Mouse (Mus musculus): ENCODE results near the gene Ap1m2. TPM values are rescaled to one million over a fixed set of nuclear protein-coding genes. Genes with fewer than 3 reads are reported as not detected.

The Ap1m2 gene
- polyA plus RNA-seq, 1 experiment from 2014 or later, result 2.1 TPM

DNA sequence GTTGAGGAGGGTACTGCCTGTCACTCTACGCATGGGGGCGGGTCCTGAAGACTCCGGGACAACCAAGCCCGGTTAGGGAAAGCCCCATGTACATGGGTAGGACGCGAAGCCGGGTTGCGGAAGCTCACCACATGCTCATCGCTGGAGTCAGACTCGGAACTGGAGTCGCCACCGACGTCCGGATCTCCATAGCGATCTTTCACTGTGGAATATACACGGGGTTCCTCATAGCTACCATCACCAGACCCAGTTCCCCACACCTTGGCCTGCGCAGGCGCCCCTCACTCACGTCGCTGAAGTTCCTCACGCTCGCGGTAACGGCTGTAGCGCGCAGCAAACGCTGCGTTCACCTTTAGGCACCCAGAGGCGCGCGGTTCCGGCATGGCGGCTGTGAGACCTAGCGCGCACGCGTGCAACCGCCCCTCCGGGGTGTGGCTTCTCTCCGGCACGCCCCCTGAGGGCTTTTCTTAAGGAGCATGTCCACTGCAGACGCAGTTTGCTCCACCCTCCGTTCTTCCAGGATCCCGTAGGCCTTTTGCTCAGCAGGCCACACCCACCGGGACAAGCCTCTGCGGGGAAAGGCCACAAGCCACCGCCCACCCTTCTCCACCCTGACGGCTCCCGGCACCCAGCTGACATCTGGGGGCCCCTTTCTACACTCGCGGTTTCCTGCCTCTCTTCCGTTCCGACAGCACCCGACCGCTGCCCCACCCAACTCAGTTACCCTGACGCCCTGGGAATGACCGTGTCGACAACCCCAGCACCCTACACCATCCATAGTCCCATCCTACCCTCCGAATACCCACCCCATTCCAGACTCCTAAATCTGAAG, 24.4 kb downstream of the Ap1m2 start, which contains the start of gene Kri1:
TSS of gene Kri1 (minus strand) at position 399 of the 832 bp plus-strand sequence.
- Histone ChIP-seq H3K36me3 (peaks cover 34% of the 10 kb centered on the region), H3K9ac (peak within 1 kb of the TSS; percentile 88), H3K9me3 (no peaks in the 10 kb centered on the region), H3K4me1 (peaks cover 42% of the 10 kb centered on the region), H3K27ac (replicated peaks) (peak within 1 kb of the TSS; percentile 90), H3K4me3 (peak within 1 kb of the TSS; percentile 90), H3K27me3 (replicated peaks) (no peaks in the 10 kb centered on the region), H3K4me2 (peak within 1 kb of the TSS; percentile 84)
- peak; percentile 72 for ATAC-seq (ENCODE audit: extremely low read depth, insufficient number of reproducible peaks, low FRiP score, low TSS enrichment)
- WGBS, result under 1% methylated on average over 59 of the region's 59 CpGs

DNA sequence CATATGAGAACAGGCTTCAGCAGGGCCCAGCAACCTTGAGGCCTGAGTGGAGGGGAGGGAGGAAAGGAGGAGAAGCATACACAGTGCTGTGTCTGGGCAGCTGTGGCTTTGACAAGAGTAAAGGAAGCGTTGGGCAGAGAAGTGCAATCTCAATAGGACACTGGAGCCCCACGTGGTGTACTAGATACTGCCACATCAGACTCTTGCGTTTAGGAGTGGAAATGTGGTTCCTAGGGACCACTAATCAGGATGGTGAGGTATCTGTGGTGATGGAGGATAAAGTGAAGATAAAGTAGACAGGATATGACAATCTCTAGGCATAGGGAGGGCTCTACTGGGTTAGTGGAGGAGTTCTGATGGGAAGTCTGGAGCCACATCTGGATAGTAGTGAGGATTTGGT, 25.4 kb downstream of the Ap1m2 start:
- H3K9me3 ChIP-seq, result no peaks in the 10 kb centered on the region
- peak overlapping the region; percentile 84 for H3K4me2 ChIP-seq
- ATAC-seq (ENCODE audit: extremely low read depth, insufficient number of reproducible peaks, low FRiP score, low TSS enrichment), result no peak
- H3K9ac ChIP-seq, result peak overlapping the region; percentile 88
- no peak overlapping the region for H3K27ac ChIP-seq (replicated peaks)
- no peaks in the 10 kb centered on the region for H3K27me3 ChIP-seq (replicated peaks)
- 45% methylated on average over 3 of the region's 3 CpGs for WGBS
- peaks cover 36% of the 10 kb centered on the region for H3K4me1 ChIP-seq
- peaks cover 44% of the 10 kb centered on the region for H3K36me3 ChIP-seq
- peak overlapping the region; percentile 90 for H3K4me3 ChIP-seq

DNA sequence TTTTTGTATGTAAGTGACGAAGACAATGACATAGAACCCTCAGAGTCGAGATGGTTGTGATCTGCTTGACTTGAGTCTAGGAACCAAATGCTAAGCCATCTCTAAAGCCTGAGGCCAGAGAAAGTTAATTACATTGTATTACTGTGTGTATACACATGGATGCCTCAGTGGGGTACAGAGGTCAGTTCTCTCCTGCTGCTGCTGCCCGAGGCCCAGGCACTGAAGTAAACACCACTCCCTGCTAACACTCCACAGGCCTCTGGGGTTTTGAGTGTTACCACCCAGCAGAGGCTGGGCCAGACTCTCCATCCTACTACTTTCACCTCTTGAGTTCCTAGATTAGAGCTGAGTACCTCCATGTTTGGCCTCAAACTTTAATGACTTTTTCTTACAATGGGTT, 28.1 kb downstream of the Ap1m2 start:
- 83% methylated on average over 3 of the region's 3 CpGs for WGBS
- Histone ChIP-seq H3K36me3 (peaks cover 70% of the 10 kb centered on the region), H3K4me3 (no peak overlapping the region), H3K4me1 (peaks cover 24% of the 10 kb centered on the region), H3K9ac (no peak overlapping the region), H3K4me2 (no peak overlapping the region), H3K27me3 (replicated peaks) (no peaks in the 10 kb centered on the region), H3K9me3 (no peaks in the 10 kb centered on the region), H3K27ac (replicated peaks) (no peak overlapping the region)
- no peak for ATAC-seq (ENCODE audit: extremely low read depth, insufficient number of reproducible peaks, low FRiP score, low TSS enrichment)

- Histone ChIP-seq H3K9ac (no peak overlapping the region), H3K27me3 (replicated peaks) (no peaks in the 10 kb centered on the region), H3K36me3 (peaks cover 71% of the 10 kb centered on the region), H3K9me3 (no peaks in the 10 kb centered on the region), H3K27ac (replicated peaks) (no peak overlapping the region), H3K4me1 (peaks cover 21% of the 10 kb centered on the region), H3K4me2 (no peak overlapping the region), H3K4me3 (no peak overlapping the region)
- 86% methylated on average over 5 of the region's 5 CpGs for WGBS
- no peak for ATAC-seq (ENCODE audit: extremely low read depth, insufficient number of reproducible peaks, low FRiP score, low TSS enrichment)
Observed at GRCm38 (mm10) chr9:21283591-21283990, 28.5 kb downstream of the Ap1m2 start.

DNA sequence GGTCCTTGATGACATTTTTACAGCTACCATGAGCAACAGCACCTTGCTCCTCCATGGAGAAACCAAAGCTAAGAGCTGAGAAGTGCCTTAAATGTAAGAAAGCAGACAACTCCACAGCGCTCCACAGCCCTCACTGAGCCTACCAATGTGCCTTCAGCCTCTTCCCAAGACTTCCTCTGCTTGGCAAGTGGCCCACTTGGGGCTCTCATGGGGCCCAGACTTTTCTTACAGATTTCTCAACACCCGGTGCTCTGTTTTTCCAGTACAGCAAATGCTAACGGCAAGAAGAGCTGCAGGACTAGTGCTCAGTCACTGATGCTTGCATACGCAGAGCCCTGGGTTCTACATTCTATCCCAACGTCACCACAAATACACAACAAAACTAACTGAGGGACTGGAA, 34.4 kb downstream of the Ap1m2 start:
- no peaks in the 10 kb centered on the region for H3K27me3 ChIP-seq (replicated peaks)
- no peak overlapping the region for H3K9ac ChIP-seq
- 89% methylated on average over 5 of the region's 5 CpGs for WGBS
- H3K4me1 ChIP-seq, result peaks cover 26% of the 10 kb centered on the region
- no peak overlapping the region for H3K4me2 ChIP-seq
- no peak for ATAC-seq (ENCODE audit: extremely low read depth, insufficient number of reproducible peaks, low FRiP score, low TSS enrichment)
- H3K4me3 ChIP-seq, result no peak overlapping the region
- no peaks in the 10 kb centered on the region for H3K9me3 ChIP-seq
- H3K27ac ChIP-seq (replicated peaks), result no peak overlapping the region
- peaks cover 100% of the 10 kb centered on the region for H3K36me3 ChIP-seq

DNA sequence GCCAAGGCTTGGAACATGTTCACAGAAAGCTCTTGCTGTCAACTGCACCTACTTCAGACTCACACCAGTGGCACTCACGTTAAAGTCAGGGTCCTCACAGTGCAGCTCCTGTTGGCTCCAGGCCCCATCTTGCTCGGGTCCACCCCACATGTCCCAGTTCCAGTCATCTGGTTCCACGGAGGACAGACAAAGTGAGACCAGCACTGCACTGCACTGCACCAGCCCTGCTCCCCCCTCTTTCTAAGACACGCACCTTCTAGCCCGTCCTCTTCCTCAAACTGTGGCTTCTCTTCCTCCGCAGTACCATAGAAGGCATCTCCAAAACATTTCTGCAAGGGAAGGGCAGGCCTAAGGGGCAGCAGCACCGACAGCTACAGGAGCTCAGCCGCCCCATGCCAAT, 35.8 kb downstream of the Ap1m2 start:
- Histone ChIP-seq H3K9me3 (no peaks in the 10 kb centered on the region), H3K4me1 (peaks cover 26% of the 10 kb centered on the region), H3K9ac (no peak overlapping the region), H3K4me3 (no peak overlapping the region), H3K27me3 (replicated peaks) (no peaks in the 10 kb centered on the region), H3K36me3 (peaks cover 100% of the 10 kb centered on the region), H3K27ac (replicated peaks) (no peak overlapping the region), H3K4me2 (no peak overlapping the region)
- 86% methylated on average over 8 of the region's 8 CpGs for WGBS
- ATAC-seq (ENCODE audit: extremely low read depth, insufficient number of reproducible peaks, low FRiP score, low TSS enrichment), result no peak

- Histone ChIP-seq H3K9me3 (no peaks in the 10 kb centered on the region), H3K4me1 (peaks cover 26% of the 10 kb centered on the region), H3K36me3 (peaks cover 100% of the 10 kb centered on the region), H3K9ac (no peak overlapping the region), H3K27me3 (replicated peaks) (no peaks in the 10 kb centered on the region), H3K4me3 (no peak overlapping the region), H3K27ac (replicated peaks) (no peak overlapping the region), H3K4me2 (no peak overlapping the region)
- 80% methylated on average over 12 of the region's 12 CpGs for WGBS
- ATAC-seq (ENCODE audit: extremely low read depth, insufficient number of reproducible peaks, low FRiP score, low TSS enrichment), result no peak
Observed at GRCm38 (mm10) chr9:21275727-21276126, 36.4 kb downstream of the Ap1m2 start.

- peak overlapping the region; percentile 50; the same call in 1 of the 2 replicates for H3K27ac ChIP-seq (replicated peaks)
- ATAC-seq (ENCODE audit: extremely low read depth, insufficient number of reproducible peaks, low FRiP score, low TSS enrichment), result no peak
- H3K36me3 ChIP-seq, result peaks cover 100% of the 10 kb centered on the region
Observed at GRCm38 (mm10) chr9:21275013-21275710, 37.0 kb downstream of the Ap1m2 start.

GRCm38 (mm10) chr9:21274336-21274735, 37.8 kb downstream of the Ap1m2 start:
- Histone ChIP-seq H3K4me3 (no peak overlapping the region), H3K4me1 (peaks cover 26% of the 10 kb centered on the region), H3K9me3 (no peaks in the 10 kb centered on the region), H3K27me3 (replicated peaks) (no peaks in the 10 kb centered on the region), H3K9ac (no peak overlapping the region), H3K27ac (replicated peaks) (peak overlapping the region; percentile 50), H3K4me2 (no peak overlapping the region), H3K36me3 (peaks cover 100% of the 10 kb centered on the region)
- 49% methylated on average over 3 of the region's 3 CpGs for WGBS
- ATAC-seq (ENCODE audit: extremely low read depth, insufficient number of reproducible peaks, low FRiP score, low TSS enrichment), result no peak

More at GRCm38 (mm10) chr9:21275013-21275710, 37.0 kb downstream of the Ap1m2 start:
- no peak overlapping the region for H3K4me3 ChIP-seq
- no peaks in the 10 kb centered on the region for H3K9me3 ChIP-seq
- H3K4me1 ChIP-seq, result peaks cover 26% of the 10 kb centered on the region
- H3K4me2 ChIP-seq, result no peak overlapping the region
- WGBS, result 72% methylated on average over 7 of the region's 7 CpGs
- no peaks in the 10 kb centered on the region for H3K27me3 ChIP-seq (replicated peaks)
- no peak overlapping the region for H3K9ac ChIP-seq

DNA sequence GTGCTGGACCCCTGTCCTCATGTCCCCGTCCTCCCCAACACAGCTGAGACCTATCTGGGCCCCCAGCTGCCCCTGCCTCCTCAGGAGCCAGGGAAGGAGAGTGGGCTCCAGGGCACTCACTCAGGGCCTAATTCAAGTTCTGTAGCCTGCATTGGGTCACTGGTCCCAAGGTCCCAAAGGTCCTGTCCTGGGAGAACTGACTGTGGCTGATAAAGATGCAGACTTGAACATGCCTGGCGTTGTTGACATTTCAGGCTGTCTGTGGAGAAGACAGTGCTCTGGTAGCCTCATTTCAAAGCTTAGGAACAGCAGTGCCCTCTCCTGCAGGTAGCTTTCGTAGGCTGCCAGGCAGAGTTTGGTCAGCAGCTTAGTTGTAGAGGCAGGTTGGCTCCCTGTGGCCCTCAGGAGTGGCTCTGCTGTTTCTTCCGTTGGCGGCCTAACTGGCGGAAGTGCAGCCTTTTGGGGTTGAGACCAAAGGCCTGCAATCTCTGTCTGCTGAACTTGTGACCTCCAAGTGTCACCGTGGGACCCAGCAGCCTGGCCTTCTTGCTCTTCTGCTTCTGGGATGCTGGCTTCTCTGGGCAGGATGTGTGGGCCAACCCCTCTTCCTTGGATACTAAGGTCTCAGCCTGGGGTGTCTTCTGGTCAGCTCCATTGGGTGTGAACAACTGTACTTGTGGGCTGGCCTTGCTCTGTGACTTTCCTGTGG, 38.5 kb downstream of the Ap1m2 start:
- Histone ChIP-seq H3K4me1 (peaks cover 23% of the 10 kb centered on the region), H3K27me3 (replicated peaks) (no peaks in the 10 kb centered on the region), H3K9me3 (no peaks in the 10 kb centered on the region), H3K9ac (no peak overlapping the region; the same call in 1 of the 2 replicates), H3K4me2 (no peak overlapping the region), H3K36me3 (peaks cover 100% of the 10 kb centered on the region), H3K4me3 (no peak overlapping the region), H3K27ac (replicated peaks) (peak overlapping the region; percentile 50)
- WGBS, result 62% methylated on average over 7 of the region's 7 CpGs
- ATAC-seq (ENCODE audit: extremely low read depth, insufficient number of reproducible peaks, low FRiP score, low TSS enrichment), result no peak

DNA sequence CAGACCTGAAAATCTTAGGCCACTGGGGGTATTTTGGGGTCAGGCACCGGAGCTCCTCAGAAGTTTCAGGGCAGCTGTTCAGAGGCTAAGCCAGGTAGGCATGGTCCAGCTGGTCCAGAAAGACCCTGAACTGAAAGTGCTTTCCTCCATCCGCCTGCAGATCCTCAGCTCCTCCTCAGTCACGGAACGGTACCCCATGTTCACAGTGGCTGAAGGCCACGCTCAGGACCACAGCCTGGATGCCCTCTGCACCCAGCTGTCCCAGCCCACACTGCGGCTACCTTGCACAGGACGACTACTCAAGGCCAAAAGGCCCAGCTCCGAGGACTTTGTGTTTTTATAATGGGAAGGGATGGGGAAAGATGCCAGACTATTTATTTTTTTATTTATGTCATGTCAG, 39.0 kb downstream of the Ap1m2 start:
- H3K27me3 ChIP-seq (replicated peaks), result no peaks in the 10 kb centered on the region
- WGBS, result 85% methylated on average over 8 of the region's 8 CpGs
- ATAC-seq (ENCODE audit: extremely low read depth, insufficient number of reproducible peaks, low FRiP score, low TSS enrichment), result no peak
- peak overlapping the region; percentile 50 for H3K27ac ChIP-seq (replicated peaks)
- H3K36me3 ChIP-seq, result peaks cover 100% of the 10 kb centered on the region
- peaks cover 23% of the 10 kb centered on the region for H3K4me1 ChIP-seq
- no peak overlapping the region for H3K9ac ChIP-seq
- H3K9me3 ChIP-seq, result no peaks in the 10 kb centered on the region
- no peak overlapping the region for H3K4me2 ChIP-seq
- no peak overlapping the region for H3K4me3 ChIP-seq
